Mouse (Mus musculus): Measurements from ENCODE around the gene Efl1.

Gene Efl1

DNA sequence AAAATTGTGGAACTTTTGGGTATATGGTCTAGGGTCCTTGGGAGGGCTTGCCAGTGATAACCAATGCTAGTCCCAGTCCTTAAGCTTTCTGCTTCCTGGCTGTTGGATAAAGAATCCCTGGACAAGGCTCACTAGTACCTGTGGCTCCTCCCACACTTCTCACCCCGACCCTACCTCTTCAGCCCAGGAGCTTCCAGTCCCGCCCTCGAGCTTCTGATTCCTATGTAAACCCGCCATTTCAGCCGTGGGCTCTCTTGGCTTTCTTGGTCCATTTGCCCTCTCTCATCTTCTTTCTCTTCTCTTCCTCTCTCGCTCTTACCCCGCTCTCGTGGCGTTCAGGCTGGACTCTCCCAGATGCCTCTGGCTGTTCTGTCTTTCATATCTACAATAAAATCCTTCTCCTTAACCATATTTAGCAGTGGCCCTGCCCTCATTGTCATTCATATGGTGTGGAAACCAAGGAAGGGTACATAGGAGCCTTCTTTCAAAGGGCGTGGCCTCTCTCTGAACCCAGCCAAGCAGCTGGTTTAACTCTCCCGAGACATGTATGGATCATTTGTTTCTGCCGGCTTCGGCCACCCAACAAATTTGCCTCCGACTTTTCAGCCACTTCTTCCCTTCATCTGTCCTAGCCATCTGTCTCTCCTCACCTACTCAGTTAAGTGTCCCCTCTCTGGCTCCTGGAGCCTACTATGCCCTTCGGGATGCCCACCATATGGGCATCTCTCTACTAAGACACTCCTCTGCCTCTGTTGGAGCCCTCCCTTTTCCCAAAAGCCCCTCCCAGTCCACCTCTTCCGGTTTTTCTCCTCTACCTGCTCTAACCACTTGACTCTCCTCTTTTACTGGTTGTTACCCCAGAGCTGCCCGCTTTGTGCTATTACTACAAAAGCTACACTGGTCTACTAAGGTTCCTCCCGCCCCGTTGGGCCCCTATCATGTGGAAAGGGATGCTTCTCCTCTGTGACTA, 164.1 kb downstream of the Efl1 start:
- DNase-seq (ENCODE audit: low read depth) = no peak

DNA sequence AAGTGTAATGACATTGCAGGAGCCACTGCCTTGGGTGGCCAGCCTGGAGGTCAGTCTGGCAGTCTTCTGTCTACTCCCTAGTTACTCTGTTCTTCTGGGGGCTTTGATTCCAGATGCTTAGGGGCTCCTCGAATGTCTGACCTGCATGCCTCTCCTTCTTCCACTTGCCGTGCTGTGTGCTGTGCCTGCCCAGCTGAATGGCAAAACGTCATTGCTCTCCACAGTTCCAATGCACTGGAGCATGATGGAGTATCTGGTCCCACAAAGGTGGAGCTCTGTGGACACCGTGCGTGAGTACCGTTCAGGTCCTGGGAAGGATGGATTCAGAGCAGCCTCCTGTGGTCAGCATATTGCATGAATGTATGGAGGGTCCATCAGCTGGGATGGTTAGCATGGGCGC, 171.1 kb downstream of the Efl1 start:
- DNase-seq (ENCODE audit: low read depth) = no peak

DNA sequence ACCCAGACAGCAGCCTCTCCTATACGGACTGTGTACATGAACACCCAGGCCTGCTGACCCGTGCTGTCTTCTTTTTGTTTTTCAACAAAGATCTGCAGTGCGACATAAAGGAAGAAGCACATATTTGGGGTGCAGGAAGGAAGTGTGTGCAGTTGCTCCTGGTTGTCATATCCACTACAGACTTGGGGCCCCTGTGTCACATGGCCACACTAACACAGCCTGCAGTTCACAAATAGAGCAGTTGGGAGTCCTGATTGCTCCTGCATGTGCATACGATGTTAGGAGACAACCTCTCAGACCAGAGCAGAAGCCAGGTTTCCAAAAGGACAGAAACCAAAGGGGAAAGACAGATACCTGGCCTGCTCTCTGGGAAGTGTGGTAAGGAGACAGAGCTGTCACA, 172.2 kb downstream of the Efl1 start:
- no peak for DNase-seq (ENCODE audit: low read depth)

DNA sequence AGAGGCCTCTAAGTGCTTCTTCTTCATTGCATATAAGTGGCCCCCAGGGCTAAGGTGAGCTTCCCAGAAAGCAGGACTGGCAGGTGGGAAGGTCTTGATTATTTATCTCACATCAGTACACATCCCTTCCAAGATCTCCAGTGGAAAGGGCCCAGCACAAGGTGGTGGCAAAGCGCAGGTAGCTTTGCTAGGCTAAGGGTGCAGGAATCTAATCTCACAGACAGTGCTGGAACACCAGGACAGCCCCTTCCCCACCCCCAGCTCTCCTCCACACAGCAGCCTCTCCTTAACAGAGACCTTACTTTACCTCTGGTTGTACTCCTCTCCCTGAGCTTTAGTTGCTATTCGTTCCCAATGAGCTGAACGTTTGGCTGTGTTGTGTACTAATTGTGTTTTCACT, 173.1 kb downstream of the Efl1 start:
- DNase-seq (ENCODE audit: low read depth) = no peak

DNA sequence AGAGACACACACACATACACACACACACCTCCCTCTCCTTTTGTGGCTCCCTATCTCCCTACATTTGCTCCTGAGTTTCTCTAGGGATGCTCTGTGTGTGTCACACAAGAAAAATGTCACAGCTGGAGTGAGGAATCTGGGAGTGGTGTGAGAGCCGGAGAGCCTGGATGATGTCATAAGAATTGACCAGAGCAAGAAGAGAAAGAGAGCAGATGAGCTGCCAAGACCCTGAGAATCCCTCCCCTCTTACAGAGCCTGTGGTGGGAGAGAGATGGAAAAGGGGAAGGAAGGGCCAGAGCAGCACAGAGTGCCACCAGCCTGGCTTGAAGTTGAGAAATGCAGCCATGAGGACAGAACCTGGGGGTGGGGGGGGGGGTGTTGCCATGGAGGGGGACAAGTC, 174.1 kb downstream of the Efl1 start:
- DNase-seq (ENCODE audit: low read depth) = no peak

All from 416B (cell line).